Mouse (Mus musculus) limb, embryonic 15.5 days (tissue): ENCODE measurements around the gene Smok2b. TPM values are rescaled to one million over a fixed set of nuclear protein-coding genes. Genes with fewer than 3 reads are reported as not detected.
"Not testable (repeated sequence)": the region's sequence is repeated elsewhere in the genome, so short reads cannot be mapped to it uniquely, and the experiment has no call there.

Experiments
- ATAC-seq: fragments of 200-750 bp; cut with Nextera tagmentation; 2 replicates; pipeline ENCODE4 v1.8.0; 2017; ENCODE audit warnings: low read depth, moderate TSS enrichment; ENCODE audit not compliant: insufficient number of reproducible peaks, low FRiP score, low TSS enrichment
- H3K27ac ChIP-seq: fragments of 300-500 bp; sonication (generic); 2 replicates; pipeline ENCODE4 v1.5.1; 2015; ENCODE audit warnings: moderate library complexity, mild to moderate bottlenecking, inconsistent platforms
- H3K27me3 ChIP-seq: fragments of 300-500 bp; sonication (generic); 2 replicates; pipeline ENCODE4 v1.6.1; 2015; ENCODE audit warnings: inconsistent platforms
- H3K36me3 ChIP-seq: fragments of 300-500 bp; sonication (generic); 2 replicates; pipeline ENCODE4 v1.6.1; 2015; ENCODE audit warnings: inconsistent platforms
- H3K4me1 ChIP-seq: fragments of 300-500 bp; sonication (generic); 2 replicates; pipeline ENCODE4 v1.6.1; 2015; ENCODE audit warnings: inconsistent platforms
- H3K4me2 ChIP-seq: fragments of 300-500 bp; sonication (generic); 2 replicates; pipeline ENCODE4 v1.6.1; 2015; ENCODE audit warnings: mild to moderate bottlenecking, inconsistent platforms
- H3K4me3 ChIP-seq: fragments of 300-500 bp; sonication (generic); 2 replicates; pipeline ENCODE4 v1.5.1; 2015; ENCODE audit warnings: mild to moderate bottlenecking, inconsistent platforms
- H3K9ac ChIP-seq: fragments of 300-500 bp; sonication (generic); 2 replicates; pipeline ENCODE4 v1.6.1; 2015; ENCODE audit warnings: inconsistent platforms
- H3K9me3 ChIP-seq: fragments of 300-500 bp; sonication (generic); 2 replicates; pipeline ENCODE4 v1.6.1; 2016; ENCODE audit warnings: inconsistent platforms
- WGBS: fragments of 180-500 bp; shearing (Covaris S2); methylation state at CpG from one replicate; pipeline ENCODE4 v1.1.7; 2015; 5-methylcytosine and 5-hydroxymethylcytosine counted together
- polyA plus RNA-seq: library from polyadenylated mRNA; unstranded; fragments of >200 nt; fragmentation: Nextera tagmentation; extraction: Ambion mirVana; gene quantifications from 2 replicates; pipeline ENCODE4 v1.2.1, GENCODE M21; 2015

The Smok2b gene
- polyA plus RNA-seq, 1 experiment from 2014 or later: not detected

GRCm38 (mm10) chr17:13202453-13203107 is 27.5 kb upstream of the Smok2b start:
- not testable (repeated sequence) for H3K27me3 ChIP-seq, H3K4me3 ChIP-seq, H3K9ac ChIP-seq, H3K36me3 ChIP-seq, H3K27ac ChIP-seq, H3K4me1 ChIP-seq, ATAC-seq, H3K4me2 ChIP-seq
- 72% methylated on average over 2 of the region's 3 CpGs for WGBS
- peaks cover 26% of the 10 kb centered on the region; the same call in 1 of the 2 replicates for H3K9me3 ChIP-seq

- not testable (repeated sequence) for H3K27ac ChIP-seq, H3K27me3 ChIP-seq, ATAC-seq, H3K4me1 ChIP-seq, H3K9ac ChIP-seq, H3K36me3 ChIP-seq, H3K4me2 ChIP-seq, H3K4me3 ChIP-seq
- WGBS: 69% methylated on average over 1 of the region's 1 CpGs
- peaks cover 18% of the 10 kb centered on the region; the same call in 1 of the 2 replicates for H3K9me3 ChIP-seq
These were observed 24.8 kb upstream of the Smok2b start for GRCm38 (mm10) chr17:13205247-13205646.

DNA sequence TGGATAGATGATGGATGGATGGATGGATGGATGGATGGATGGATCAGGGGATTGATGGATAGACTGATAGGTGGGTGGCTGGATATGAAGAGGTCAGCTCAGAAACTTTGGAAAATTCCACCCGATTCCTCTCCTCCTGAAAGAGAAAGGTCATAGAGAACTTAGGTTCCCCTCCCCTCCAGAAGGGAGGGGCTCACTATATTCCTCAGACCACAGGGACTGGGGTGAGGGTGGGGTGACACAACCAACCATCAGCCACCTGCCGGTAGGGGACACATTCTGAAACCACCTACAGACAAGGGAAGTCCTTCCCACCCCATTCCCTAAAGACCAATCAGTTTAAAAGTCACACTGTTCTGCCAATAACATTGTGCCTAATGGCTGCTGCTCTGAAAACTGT is 23.6 kb upstream of the Smok2b start:
- Histone ChIP-seq H3K27ac (no peak overlapping the region), H3K36me3 (no peaks in the 10 kb centered on the region), H3K9me3 (peaks cover 15% of the 10 kb centered on the region; the same call in 1 of the 2 replicates), H3K4me1 (no peaks in the 10 kb centered on the region), H3K4me3 (no peak overlapping the region), H3K27me3 (no peaks in the 10 kb centered on the region), H3K4me2 (no peak overlapping the region), H3K9ac (no peak overlapping the region)
- ATAC-seq: no peak
- 88% methylated on average over 2 of the region's 2 CpGs for WGBS

DNA sequence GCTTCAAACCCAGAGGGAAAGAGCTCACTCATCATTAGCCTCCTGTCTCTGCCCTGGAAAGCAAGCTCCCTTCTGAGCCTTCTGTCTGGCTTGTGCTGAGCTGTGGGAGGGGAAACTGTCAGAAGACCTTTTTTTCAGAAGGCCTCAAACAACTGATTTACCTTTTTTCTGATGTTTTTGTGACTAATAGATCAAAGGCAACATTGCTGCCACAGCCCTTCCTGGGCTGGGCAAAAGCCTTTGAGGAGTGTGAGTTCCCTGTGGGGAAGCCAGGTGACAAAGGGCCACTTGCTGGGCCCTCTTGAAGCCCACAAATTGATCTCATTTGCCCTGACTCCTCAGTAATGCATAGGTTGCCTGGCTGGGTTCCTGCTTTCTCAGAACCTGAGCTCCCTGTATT is 21.6 kb upstream of the Smok2b start:
- not testable (repeated sequence) for H3K4me2 ChIP-seq, H3K4me3 ChIP-seq, H3K27ac ChIP-seq, ATAC-seq, H3K36me3 ChIP-seq, H3K9ac ChIP-seq, H3K27me3 ChIP-seq, H3K4me1 ChIP-seq
- H3K9me3 ChIP-seq: peaks cover 31% of the 10 kb centered on the region

DNA sequence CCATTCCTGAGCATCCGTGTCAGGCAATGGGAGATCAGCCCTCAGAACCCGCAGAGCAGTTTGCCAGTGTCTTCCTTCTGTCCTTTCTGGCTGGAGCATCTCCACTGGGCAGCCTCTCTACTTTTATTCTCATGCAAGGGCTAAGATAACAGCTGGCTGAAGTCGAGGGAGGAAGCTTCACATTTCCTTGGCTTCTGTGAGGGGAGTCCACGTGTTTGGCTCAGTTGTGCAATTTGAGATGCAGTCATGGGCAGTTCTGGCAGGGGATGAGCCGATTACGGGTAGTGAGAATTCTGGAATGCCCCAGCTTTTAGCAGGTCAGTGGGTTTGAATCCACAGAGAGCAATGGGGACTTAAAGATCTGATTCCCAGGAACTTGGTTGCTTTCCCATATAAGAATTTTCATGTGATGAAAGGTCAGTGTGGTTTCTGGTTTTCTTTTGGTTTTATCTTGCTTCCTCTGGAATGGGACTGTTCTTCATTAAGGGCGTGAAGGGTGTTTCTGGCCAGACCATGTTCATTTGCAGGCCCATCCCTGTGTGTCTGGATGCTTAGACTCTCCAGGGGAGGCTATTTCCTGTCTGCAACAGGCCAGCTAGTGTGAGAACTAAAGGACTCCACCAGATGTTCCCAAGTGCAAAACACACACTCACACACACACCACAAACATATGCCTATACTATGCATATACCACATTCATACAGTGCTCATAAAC is 17.8 kb upstream of the Smok2b start:
- ATAC-seq: no peak

DNA sequence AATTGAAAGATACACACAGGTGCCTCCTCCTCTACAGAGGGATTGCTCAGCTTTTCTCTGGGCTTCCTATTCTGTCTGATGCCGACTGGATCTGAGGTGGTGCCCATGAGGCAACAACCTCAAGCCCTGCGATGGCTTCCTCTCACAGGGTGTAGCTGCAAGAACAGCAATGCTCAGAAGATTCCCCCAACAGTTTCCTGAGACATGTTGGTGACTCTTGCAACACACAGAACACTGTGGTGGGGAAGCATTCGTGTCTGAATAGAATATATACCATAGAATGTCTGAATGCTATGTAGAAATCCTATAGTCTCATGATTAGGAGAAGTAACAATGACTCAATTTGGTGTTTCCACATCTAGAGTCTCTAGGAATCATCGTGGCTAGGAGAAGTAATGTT is 15.9 kb upstream of the Smok2b start:
- H3K36me3 ChIP-seq: no peaks in the 10 kb centered on the region
- H3K9ac ChIP-seq: no peak overlapping the region
- peaks cover 75% of the 10 kb centered on the region for H3K9me3 ChIP-seq
- ATAC-seq: no peak
- H3K4me1 ChIP-seq: no peaks in the 10 kb centered on the region
- no peak overlapping the region for H3K4me3 ChIP-seq
- no peak overlapping the region for H3K27ac ChIP-seq
- WGBS: 58% methylated on average over 4 of the region's 4 CpGs
- H3K4me2 ChIP-seq: no peak overlapping the region
- no peaks in the 10 kb centered on the region for H3K27me3 ChIP-seq

More for the DNA sequence above, 17.8 kb upstream of the Smok2b start:
- no peaks in the 10 kb centered on the region for H3K36me3 ChIP-seq
- no peaks in the 10 kb centered on the region for H3K4me1 ChIP-seq
- H3K27me3 ChIP-seq: no peaks in the 10 kb centered on the region
- H3K9ac ChIP-seq: no peak overlapping the region
- H3K9me3 ChIP-seq: peaks cover 59% of the 10 kb centered on the region
- no peak overlapping the region for H3K4me3 ChIP-seq
- 65% methylated on average over 7 of the region's 7 CpGs for WGBS
- no peak overlapping the region for H3K27ac ChIP-seq
- no peak overlapping the region for H3K4me2 ChIP-seq

DNA sequence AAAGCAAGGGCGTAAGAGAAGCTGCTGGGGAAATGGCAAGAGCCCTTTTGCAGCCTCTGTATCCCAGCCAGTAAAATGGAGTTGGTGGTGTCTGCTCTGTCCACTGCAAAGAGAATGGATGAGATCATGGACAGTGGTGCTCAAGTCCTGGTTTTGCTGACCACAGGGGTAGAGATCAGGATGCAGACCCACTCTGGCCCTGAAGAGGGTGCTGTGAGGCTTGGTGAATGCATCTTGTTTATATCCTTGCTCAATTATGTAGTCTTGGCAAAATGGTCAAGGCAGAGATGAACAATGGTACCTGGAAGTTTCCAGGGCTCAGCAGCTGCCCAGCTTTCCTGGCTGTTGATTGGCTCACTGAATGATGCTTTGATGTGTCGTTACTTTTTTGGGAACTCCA is 14.5 kb upstream of the Smok2b start:
- WGBS: 87% methylated on average over 2 of the region's 2 CpGs
- no peak overlapping the region for H3K9ac ChIP-seq
- H3K4me1 ChIP-seq: no peaks in the 10 kb centered on the region
- peaks cover 79% of the 10 kb centered on the region for H3K9me3 ChIP-seq
- H3K27ac ChIP-seq: no peak overlapping the region
- no peaks in the 10 kb centered on the region for H3K36me3 ChIP-seq
- no peak overlapping the region for H3K4me3 ChIP-seq
- ATAC-seq: no peak
- H3K4me2 ChIP-seq: no peak overlapping the region
- H3K27me3 ChIP-seq: no peaks in the 10 kb centered on the region

GRCm38 (mm10) chr17:13220888-13221287 is 9.2 kb upstream of the Smok2b start, which contains the start of gene Smok2a:
Gene Smok2a (plus strand): TSS chr17:13221188.
- no peak within 1 kb of the TSS for H3K4me2 ChIP-seq
- peaks cover 56% of the 10 kb centered on the region for H3K9me3 ChIP-seq
- H3K4me3 ChIP-seq: no peak within 1 kb of the TSS
- no peak within 1 kb of the TSS for H3K27ac ChIP-seq
- H3K9ac ChIP-seq: no peak within 1 kb of the TSS
- no peaks in the 10 kb centered on the region for H3K4me1 ChIP-seq
- H3K27me3 ChIP-seq: no peaks in the 10 kb centered on the region
- H3K36me3 ChIP-seq: no peaks in the 10 kb centered on the region
- 79% methylated on average over 3 of the region's 3 CpGs for WGBS
- no peak for ATAC-seq

- WGBS: 86% methylated on average over 2 of the region's 2 CpGs
- ATAC-seq: not testable (repeated sequence)
These were observed 8.1 kb upstream of the Smok2b start for GRCm38 (mm10) chr17:13221921-13222320.

DNA sequence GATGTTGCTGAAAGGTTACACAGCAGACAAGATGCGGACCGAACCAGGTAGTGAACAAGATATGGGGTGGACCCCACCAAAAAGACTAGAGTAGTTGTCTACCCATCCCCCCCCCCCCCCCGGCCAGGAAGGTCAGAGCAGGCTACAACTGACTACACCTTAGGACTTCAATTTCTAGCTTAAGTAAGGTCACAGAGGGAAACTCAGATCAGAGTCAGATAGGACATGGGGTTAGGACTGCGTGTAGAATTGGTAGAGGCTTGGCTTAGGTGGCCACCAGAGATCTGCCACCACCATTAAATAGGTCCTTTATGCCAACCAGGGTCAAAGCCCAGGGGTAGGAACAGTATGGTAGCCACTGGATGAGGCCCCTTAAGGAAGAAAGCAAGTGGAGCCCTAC is 9.4 kb downstream of the Smok2b start:
- H3K9me3 ChIP-seq: peaks cover 28% of the 10 kb centered on the region
- H3K36me3 ChIP-seq, H3K27me3 ChIP-seq, H3K4me3 ChIP-seq, H3K27ac ChIP-seq, H3K4me2 ChIP-seq, ATAC-seq, H3K9ac ChIP-seq, H3K4me1 ChIP-seq: not testable (repeated sequence)
- 82% methylated on average over 4 of the region's 4 CpGs for WGBS

More at GRCm38 (mm10) chr17:13221921-13222320, 8.1 kb upstream of the Smok2b start:
- H3K4me2 ChIP-seq, H3K4me3 ChIP-seq, H3K27me3 ChIP-seq, H3K27ac ChIP-seq, H3K36me3 ChIP-seq, H3K9ac ChIP-seq, H3K4me1 ChIP-seq: not testable (repeated sequence)
- peaks cover 56% of the 10 kb centered on the region for H3K9me3 ChIP-seq

- peak; percentile 61 for ATAC-seq
- H3K4me1 ChIP-seq, H3K36me3 ChIP-seq, H3K27me3 ChIP-seq, H3K4me3 ChIP-seq, H3K9ac ChIP-seq, H3K27ac ChIP-seq, H3K4me2 ChIP-seq: not testable (repeated sequence)
- 86% methylated on average over 7 of the region's 13 CpGs for WGBS
- peaks cover 15% of the 10 kb centered on the region for H3K9me3 ChIP-seq
These were observed 11.0 kb downstream of the Smok2b start for GRCm38 (mm10) chr17:13240807-13241727.

GRCm38 (mm10) chr17:13254786-13255185 is 24.7 kb downstream of the Smok2b start:
- not testable (repeated sequence) for H3K9me3 ChIP-seq, H3K27me3 ChIP-seq, H3K27ac ChIP-seq, H3K4me1 ChIP-seq, H3K36me3 ChIP-seq, H3K4me3 ChIP-seq, ATAC-seq, H3K4me2 ChIP-seq, H3K9ac ChIP-seq
- WGBS: 62% methylated on average over 1 of the region's 5 CpGs
